Mouse (Mus musculus): ENCODE data around the gene Gpr142.
A peak's percentile ranks its signal among the peaks of the same experiment; 100 is the strongest.

The Gpr142 gene

GRCm38 (mm10) chr11:114798624-114799023, at the start of gene Gpr142:
Gene Gpr142, plus strand, starts transcription at chr11:114798924.
- no peak for DNase-seq (ENCODE audit: low read depth)

GRCm38 (mm10) chr11:114764820-114765818, 33.6 kb upstream of the Gpr142 start, which contains the start of gene Kif19a:
Gene Kif19a, plus strand, starts transcription at chr11:114765388.
- DNase-seq (ENCODE audit: low read depth) = peak; percentile 23

GRCm38 (mm10) chr11:114769911-114770310, 28.8 kb upstream of the Gpr142 start:
- no peak for DNase-seq (ENCODE audit: low read depth)

GRCm38 (mm10) chr11:114771896-114772295, 26.8 kb upstream of the Gpr142 start:
- DNase-seq (ENCODE audit: low read depth) = no peak

GRCm38 (mm10) chr11:114780076-114780475, 18.6 kb upstream of the Gpr142 start:
- no peak for DNase-seq (ENCODE audit: low read depth)

GRCm38 (mm10) chr11:114785892-114786291, 12.8 kb upstream of the Gpr142 start:
- DNase-seq (ENCODE audit: low read depth) = no peak

GRCm38 (mm10) chr11:114786326-114786725, 12.4 kb upstream of the Gpr142 start:
- no peak for DNase-seq (ENCODE audit: low read depth)

- no peak for DNase-seq (ENCODE audit: low read depth)
Measured at GRCm38 (mm10) chr11:114787611-114788010, 11.1 kb upstream of the Gpr142 start.

GRCm38 (mm10) chr11:114789061-114789714, 9.5 kb upstream of the Gpr142 start:
- DNase-seq (ENCODE audit: low read depth) = peak; percentile 19

GRCm38 (mm10) chr11:114789716-114790115, 9.0 kb upstream of the Gpr142 start:
- no peak for DNase-seq (ENCODE audit: low read depth)

GRCm38 (mm10) chr11:114790171-114790570, 8.6 kb upstream of the Gpr142 start:
- no peak for DNase-seq (ENCODE audit: low read depth)

GRCm38 (mm10) chr11:114790841-114791240, 7.9 kb upstream of the Gpr142 start:
- no peak for DNase-seq (ENCODE audit: low read depth)

GRCm38 (mm10) chr11:114791351-114791889, 7.3 kb upstream of the Gpr142 start:
- DNase-seq (ENCODE audit: low read depth) = no peak

- DNase-seq (ENCODE audit: low read depth) = no peak
Measured at GRCm38 (mm10) chr11:114791891-114792411, 6.8 kb upstream of the Gpr142 start.

GRCm38 (mm10) chr11:114792931-114793494, 5.7 kb upstream of the Gpr142 start:
- DNase-seq (ENCODE audit: low read depth) = no peak

GRCm38 (mm10) chr11:114793868-114794545, 4.7 kb upstream of the Gpr142 start:
- DNase-seq (ENCODE audit: low read depth) = no peak

GRCm38 (mm10) chr11:114794691-114795090, 4.0 kb upstream of the Gpr142 start:
- no peak for DNase-seq (ENCODE audit: low read depth)

GRCm38 (mm10) chr11:114795231-114795746, 3.4 kb upstream of the Gpr142 start:
- no peak for DNase-seq (ENCODE audit: low read depth)

- DNase-seq (ENCODE audit: low read depth) = no peak
Measured at GRCm38 (mm10) chr11:114795848-114796322, 2.8 kb upstream of the Gpr142 start, which contains the start of gene Btbd17. Gene Btbd17, minus strand, starts transcription at chr11:114795945.

- DNase-seq (ENCODE audit: low read depth) = no peak
Measured at GRCm38 (mm10) chr11:114797176-114797575, 1.5 kb upstream of the Gpr142 start.

- DNase-seq (ENCODE audit: low read depth) = no peak
Measured at GRCm38 (mm10) chr11:114797981-114798380, 743 bp upstream of the Gpr142 start.
